Mouse (Mus musculus) stomach, embryonic 16.5 days (tissue): ENCODE results near the gene Ppp4r4. TPM values are rescaled to one million over a fixed set of nuclear protein-coding genes. Genes with fewer than 3 reads are reported as not detected.
"Not testable (repeated sequence)": the region's sequence is repeated elsewhere in the genome, so short reads cannot be mapped to it uniquely, and the experiment has no call there.

Experiments used
- ATAC-seq: fragments of 200-750 bp; cut with Nextera tagmentation; 2 replicates; pipeline ENCODE4 v1.8.0; 2017; ENCODE audit warnings: moderate number of reproducible peaks, moderate TSS enrichment; ENCODE audit not compliant: insufficient read depth, low FRiP score
- H3K27ac ChIP-seq: fragments of 300-500 bp; sonication (generic); 2 replicates; pipeline ENCODE4 v1.5.1; 2014; ENCODE audit warnings: low read length
- H3K27me3 ChIP-seq: fragments of 300-500 bp; sonication (generic); 2 replicates; pipeline ENCODE4 v1.6.1; 2014; ENCODE audit warnings: low read length, control low read depth, mixed read lengths; ENCODE audit not compliant: control insufficient read depth, insufficient read depth
- H3K36me3 ChIP-seq: fragments of 300-500 bp; sonication (generic); 2 replicates; pipeline ENCODE4 v1.6.1; 2014; ENCODE audit warnings: low read length; ENCODE audit not compliant: control insufficient read depth, insufficient read depth
- H3K4me1 ChIP-seq: fragments of 300-500 bp; sonication (generic); 2 replicates; pipeline ENCODE4 v1.6.1; 2014; ENCODE audit warnings: low read length, control low read depth, mixed read lengths; ENCODE audit not compliant: control insufficient read depth, insufficient read depth
- H3K4me2 ChIP-seq: fragments of 300-500 bp; sonication (generic); 2 replicates; pipeline ENCODE4 v1.6.1; 2014; ENCODE audit warnings: low read depth, low read length, mixed read lengths
- H3K4me3 ChIP-seq: fragments of 300-500 bp; sonication (generic); replicated peaks from 2 replicates; pipeline ENCODE4 v1.5.1; 2014; ENCODE audit warnings: mild to moderate bottlenecking, low read length
- H3K9ac ChIP-seq: fragments of 300-500 bp; sonication (generic); 2 replicates; pipeline ENCODE4 v1.6.1; 2014; ENCODE audit warnings: low read length
- H3K9me3 ChIP-seq: fragments of 300-500 bp; sonication (generic); replicated peaks from 2 replicates; pipeline ENCODE4 v1.6.1; 2016; ENCODE audit warnings: low read length, control low read depth; ENCODE audit not compliant: control insufficient read depth
- WGBS: fragments of 180-500 bp; shearing (Covaris S2); extraction: QIAGEN DNeasy Blood & Tissue Kit; methylation state at CpG from one replicate; pipeline ENCODE4 v1.1.7; 2014; 5-methylcytosine and 5-hydroxymethylcytosine counted together
- polyA plus RNA-seq: library from polyadenylated mRNA; unstranded; fragments of >200 nt; fragmentation: Nextera tagmentation; extraction: Ambion mirVana; gene quantifications from 2 replicates; pipeline ENCODE4 v1.2.1, GENCODE M21; 2015

The Ppp4r4 gene
- polyA plus RNA-seq, 1 experiment from 2014 or later, result 1.1 TPM

- H3K4me2 ChIP-seq, result no peak overlapping the region
- H3K27me3 ChIP-seq, result no peaks in the 10 kb centered on the region
- no peaks in the 10 kb centered on the region for H3K4me1 ChIP-seq
- H3K9ac ChIP-seq, result no peak overlapping the region
- no peak overlapping the region for H3K27ac ChIP-seq
- WGBS, result 87% methylated on average over 5 of the region's 5 CpGs
- no peak overlapping the region for H3K4me3 ChIP-seq
- no peak for ATAC-seq
- H3K36me3 ChIP-seq, result no peaks in the 10 kb centered on the region
- no peaks in the 10 kb centered on the region for H3K9me3 ChIP-seq
Measured at GRCm38 (mm10) chr12:103660076-103660475, 128.0 kb downstream of the Ppp4r4 start.

GRCm38 (mm10) chr12:103662053-103662452 is 130.0 kb downstream of the Ppp4r4 start:
- not testable (repeated sequence) for H3K27ac ChIP-seq, H3K36me3 ChIP-seq, H3K4me2 ChIP-seq, ATAC-seq, H3K4me1 ChIP-seq, H3K27me3 ChIP-seq, H3K9me3 ChIP-seq, H3K9ac ChIP-seq, H3K4me3 ChIP-seq

Other genes starting within 250 kb of the Ppp4r4 start
- not detected in 2 replicates for gene Fam181a, start 221.3 kb upstream of the Ppp4r4 start, polyA plus RNA-seq
- gene Asb2, start 176.3 kb upstream of the Ppp4r4 start, polyA plus RNA-seq, result 26.3 and 27.7 TPM in 2 replicates
- gene Otub2, start 143.6 kb upstream of the Ppp4r4 start, polyA plus RNA-seq, result 10.6 and 12.2 TPM in 2 replicates
- 0.18 and 0.39 TPM in 2 replicates for gene 9330161L09Rik, start 124.5 kb upstream of the Ppp4r4 start, polyA plus RNA-seq
- gene Ddx24, start 106.5 kb upstream of the Ppp4r4 start, polyA plus RNA-seq, result 79.8 and 85.7 TPM in 2 replicates
- gene Ifi27, start 98.1 kb upstream of the Ppp4r4 start, polyA plus RNA-seq, result 49.3 and 56.6 TPM in 2 replicates
- 17.0 and 18.1 TPM in 2 replicates for gene Ifi27l2a, start 88.6 kb upstream of the Ppp4r4 start, polyA plus RNA-seq
- 9.2 and 10.2 TPM in 2 replicates for gene Ifi27l2b, start 75.1 kb upstream of the Ppp4r4 start, polyA plus RNA-seq
- 2.0 and 3.3 TPM in 2 replicates for gene Serpina10, start 99.2 kb downstream of the Ppp4r4 start, polyA plus RNA-seq
- gene Serpina6, start 124.9 kb downstream of the Ppp4r4 start, polyA plus RNA-seq, result 142 and 172 TPM in 2 replicates
- 0.19 and 0.50 TPM in 2 replicates for gene Serpina16, start 143.9 kb downstream of the Ppp4r4 start, polyA plus RNA-seq
- not detected in 2 replicates for gene Serpina1f, start 163.2 kb downstream of the Ppp4r4 start, polyA plus RNA-seq
- gene Serpina1d, start 241.3 kb downstream of the Ppp4r4 start, polyA plus RNA-seq, result 15.5 and 17.5 TPM in 2 replicates